Mouse (Mus musculus): ENCODE measurements around the gene Dip2b.

- TF ChIP-seq CTCF (IDR thresholded peaks at IDR 0.05; ENCODE audit: low read depth) (no peak), EP300 (IDR thresholded peaks at IDR 0.05; ENCODE audit: low read depth) (no peak)
Observed at GRCm38 (mm10) chr15:100092258-100092657, 53.8 kb downstream of the Dip2b start.
